Mouse (Mus musculus): Measurements from ENCODE around the gene Churc1. TPM values are rescaled to one million over a fixed set of nuclear protein-coding genes. Genes with fewer than 3 reads are reported as not detected.

Churc1 gene
- polyA plus RNA-seq, 1 experiment from 2014 or later, result 118 TPM

GRCm38 (mm10) chr12:76818908-76819307, 53.6 kb downstream of the Churc1 start:
- Histone ChIP-seq H3K9ac (no peak overlapping the region), H3K36me3 (no peaks in the 10 kb centered on the region), H3K4me1 (peaks cover 43% of the 10 kb centered on the region), H3K9me3 (replicated peaks) (no peaks in the 10 kb centered on the region), H3K27me3 (peaks cover 36% of the 10 kb centered on the region), H3K27ac (peak overlapping the region; percentile 38), H3K4me2 (no peak overlapping the region), H3K4me3 (replicated peaks) (no peak overlapping the region)
- WGBS, result 74% methylated on average over 9 of the region's 9 CpGs
- ATAC-seq (replicated peaks; ENCODE audit: low FRiP score), result no peak

GRCm38 (mm10) chr12:76819816-76820215, 54.5 kb downstream of the Churc1 start:
- Histone ChIP-seq H3K27me3 (peaks cover 45% of the 10 kb centered on the region), H3K27ac (no peak overlapping the region), H3K4me3 (replicated peaks) (no peak overlapping the region), H3K4me2 (no peak overlapping the region), H3K4me1 (peaks cover 49% of the 10 kb centered on the region), H3K36me3 (no peaks in the 10 kb centered on the region), H3K9ac (no peak overlapping the region), H3K9me3 (replicated peaks) (no peaks in the 10 kb centered on the region)
- ATAC-seq (replicated peaks; ENCODE audit: low FRiP score), result no peak
- 75% methylated on average over 6 of the region's 6 CpGs for WGBS

GRCm38 (mm10) chr12:76820615-76821014, 55.3 kb downstream of the Churc1 start:
- ATAC-seq (replicated peaks; ENCODE audit: low FRiP score), result no peak
- Histone ChIP-seq H3K36me3 (no peaks in the 10 kb centered on the region), H3K27me3 (peaks cover 47% of the 10 kb centered on the region), H3K4me2 (peak overlapping the region; percentile 99; the same call in 1 of the 2 replicates), H3K4me1 (peaks cover 50% of the 10 kb centered on the region), H3K4me3 (replicated peaks) (no peak overlapping the region), H3K27ac (no peak overlapping the region), H3K9ac (no peak overlapping the region), H3K9me3 (replicated peaks) (no peaks in the 10 kb centered on the region)
- 51% methylated on average over 4 of the region's 4 CpGs for WGBS

GRCm38 (mm10) chr12:76822002-76822650, 56.8 kb downstream of the Churc1 start:
- peak overlapping the region; percentile 61; the same call in 1 of the 2 replicates for H3K27ac ChIP-seq
- H3K27me3 ChIP-seq, result peaks cover 56% of the 10 kb centered on the region
- H3K36me3 ChIP-seq, result no peaks in the 10 kb centered on the region
- H3K4me3 ChIP-seq (replicated peaks), result peak overlapping the region; percentile 71
- H3K4me2 ChIP-seq, result peak overlapping the region; percentile 99
- no peaks in the 10 kb centered on the region for H3K9me3 ChIP-seq (replicated peaks)
- H3K4me1 ChIP-seq, result peaks cover 47% of the 10 kb centered on the region
- peak overlapping the region; percentile 80 for H3K9ac ChIP-seq
- peak; percentile 65 for ATAC-seq (replicated peaks; ENCODE audit: low FRiP score)
- WGBS, result 1% methylated on average over 51 of the region's 66 CpGs

GRCm38 (mm10) chr12:76822651-76823041, 57.3 kb downstream of the Churc1 start, which contains the start of gene Rab15:
TSS of gene Rab15 (minus strand) at chr12:76822908.
- 2% methylated on average over 16 of the region's 17 CpGs for WGBS
- H3K4me1 ChIP-seq, result peaks cover 45% of the 10 kb centered on the region
- peak; percentile 44 for ATAC-seq (replicated peaks; ENCODE audit: low FRiP score)
- no peaks in the 10 kb centered on the region for H3K9me3 ChIP-seq (replicated peaks)
- peak within 1 kb of the TSS; percentile 61; the same call in 1 of the 2 replicates for H3K27ac ChIP-seq
- peak within 1 kb of the TSS; percentile 71 for H3K4me3 ChIP-seq (replicated peaks)
- no peaks in the 10 kb centered on the region for H3K36me3 ChIP-seq
- peaks cover 56% of the 10 kb centered on the region for H3K27me3 ChIP-seq
- H3K9ac ChIP-seq, result peak within 1 kb of the TSS; percentile 80
- peak within 1 kb of the TSS; percentile 99 for H3K4me2 ChIP-seq

- Histone ChIP-seq H3K4me1 (peaks cover 27% of the 10 kb centered on the region), H3K9me3 (replicated peaks) (no peaks in the 10 kb centered on the region), H3K27me3 (peaks cover 48% of the 10 kb centered on the region), H3K27ac (no peak overlapping the region), H3K9ac (no peak overlapping the region), H3K36me3 (no peaks in the 10 kb centered on the region), H3K4me2 (no peak overlapping the region), H3K4me3 (replicated peaks) (no peak overlapping the region)
- 70% methylated on average over 4 of the region's 4 CpGs for WGBS
- no peak for ATAC-seq (replicated peaks; ENCODE audit: low FRiP score)
Observed at GRCm38 (mm10) chr12:76825283-76825682, 59.9 kb downstream of the Churc1 start.

GRCm38 (mm10) chr12:76832704-76833103, 67.4 kb downstream of the Churc1 start:
- Histone ChIP-seq H3K36me3 (no peaks in the 10 kb centered on the region), H3K9ac (no peak overlapping the region), H3K4me3 (replicated peaks) (no peak overlapping the region), H3K4me2 (no peak overlapping the region), H3K27ac (no peak overlapping the region), H3K27me3 (no peaks in the 10 kb centered on the region; the same call in 1 of the 2 replicates), H3K4me1 (no peaks in the 10 kb centered on the region), H3K9me3 (replicated peaks) (no peaks in the 10 kb centered on the region)
- no peak for ATAC-seq (replicated peaks; ENCODE audit: low FRiP score)
- WGBS, result 11% methylated on average over 3 of the region's 3 CpGs

Other genes with a start within 250 kb of the Churc1 start
- 18.2 and 18.8 TPM in 2 replicates for gene Plekhg3, start 234.6 kb upstream of the Churc1 start, polyA plus RNA-seq (2015; fragmentation: Nextera tagmentation; extraction: Ambion mirVana)
- gene Sptb, start 55.0 kb upstream of the Churc1 start, polyA plus RNA-seq (2015; fragmentation: Nextera tagmentation; extraction: Ambion mirVana), result 1.1 and 2.1 TPM in 2 replicates
- 37.5 and 43.7 TPM in 2 replicates for gene Fntb, start 51 bp downstream of the Churc1 start, polyA plus RNA-seq (2015; fragmentation: Nextera tagmentation; extraction: Ambion mirVana)
- 4.0 TPM in 1 of 2 replicates, not detected in the other for gene Gpx2, start 30.0 kb downstream of the Churc1 start, polyA plus RNA-seq (2015; fragmentation: Nextera tagmentation; extraction: Ambion mirVana)
- gene Rab15, start 57.4 kb downstream of the Churc1 start, polyA plus RNA-seq (2015; fragmentation: Nextera tagmentation; extraction: Ambion mirVana), result 10.9 and 11.1 TPM in 2 replicates
- gene Max, start 196.7 kb downstream of the Churc1 start, polyA plus RNA-seq (2015; fragmentation: Nextera tagmentation; extraction: Ambion mirVana), result 16.6 and 19.9 TPM in 2 replicates